Mouse (Mus musculus): Measurements from ENCODE around the gene Fkbp11. TPM values are rescaled to one million over a fixed set of nuclear protein-coding genes. Genes with fewer than 3 reads are reported as not detected.

Fkbp11 gene
- total RNA-seq, 2 experiments from 2014 or later, result 0.66 to 1.3 TPM

DNA sequence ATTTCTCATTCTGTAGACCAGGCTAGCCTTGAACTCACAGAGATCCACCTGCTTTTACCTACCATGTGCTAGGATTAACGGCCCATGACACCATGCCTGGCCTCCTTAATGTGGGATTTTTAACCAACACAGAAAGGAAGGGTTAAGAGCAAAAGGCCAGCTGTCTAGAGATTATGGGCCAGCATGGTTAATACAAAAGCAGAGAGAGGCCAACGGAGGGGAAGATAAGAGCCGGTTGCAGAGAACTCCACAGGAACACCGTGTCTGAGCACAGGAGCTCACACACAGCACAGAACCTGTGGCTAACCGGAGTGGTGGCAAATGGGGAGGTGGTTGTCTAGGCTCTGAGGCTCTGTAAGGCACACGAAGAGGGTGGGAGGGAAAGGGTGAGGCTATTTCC is 5.4 kb upstream of the Fkbp11 start:
- no peak for DNase-seq (ENCODE audit: low spot score in 2 of 2)
- H3K27ac ChIP-seq, result no peak overlapping the region
- no peak for TF ChIP-seq CTCF (conservative IDR thresholded peaks at IDR 0.05)
- no peak overlapping the region for H3K4me3 ChIP-seq

DNA sequence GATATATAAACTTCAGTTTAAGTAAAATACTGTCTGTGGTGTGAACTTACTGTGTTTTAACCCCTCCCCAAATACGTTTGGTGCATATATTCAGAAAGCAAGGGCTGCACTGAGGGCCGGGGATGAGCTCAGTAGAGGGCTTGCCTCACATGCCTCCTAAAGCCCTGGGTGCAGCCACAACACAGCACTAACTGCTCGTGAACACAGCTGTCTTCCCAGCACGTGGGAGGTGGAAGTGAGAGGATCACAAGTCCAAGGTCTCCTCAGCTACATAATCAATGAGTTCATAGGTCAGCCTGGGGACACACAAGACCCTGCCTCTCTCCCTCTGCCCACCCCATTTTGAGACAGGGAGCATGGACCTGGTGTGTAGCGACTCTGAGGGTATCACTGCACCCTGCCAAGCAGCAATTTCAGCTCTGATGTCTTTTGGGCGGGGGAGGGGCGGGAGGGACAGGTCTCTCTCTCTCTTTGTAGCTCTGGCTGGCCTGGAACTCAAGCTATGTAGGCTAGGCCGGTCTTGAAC is 4.1 kb upstream of the Fkbp11 start:
- H3K4me3 ChIP-seq, result no peak overlapping the region
- no peak for TF ChIP-seq CTCF (conservative IDR thresholded peaks at IDR 0.05)
- DNase-seq (ENCODE audit: low spot score in 2 of 2), result no peak

DNA sequence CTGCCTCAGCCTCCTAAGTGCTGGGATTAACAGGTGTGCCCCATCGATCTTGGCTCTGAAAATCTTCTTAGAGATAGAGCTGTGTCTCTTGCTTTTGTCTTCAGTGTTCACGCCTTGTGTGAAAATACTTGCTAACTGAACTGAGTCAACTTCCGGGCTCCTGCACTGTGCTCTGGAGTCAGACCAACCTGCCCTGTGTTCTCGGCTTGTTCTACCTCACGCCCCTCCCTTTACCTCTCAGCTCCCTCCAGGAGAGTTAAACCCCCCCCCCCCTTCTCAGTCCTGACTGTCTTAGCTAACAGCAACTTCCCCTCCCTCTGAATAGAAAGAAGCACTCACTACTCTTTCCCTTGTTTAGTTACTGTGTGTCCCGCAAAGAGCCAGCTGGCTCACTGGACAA is 2.8 kb upstream of the Fkbp11 start:
- Histone ChIP-seq H3K4me3 (no peak overlapping the region), H3K27ac (no peak overlapping the region)
- no peak for TF ChIP-seq CTCF (conservative IDR thresholded peaks at IDR 0.05)
- no peak for DNase-seq (ENCODE audit: low spot score in 2 of 2)

More for the DNA sequence above, 4.1 kb upstream of the Fkbp11 start:
- no peak overlapping the region for H3K27ac ChIP-seq

DNA sequence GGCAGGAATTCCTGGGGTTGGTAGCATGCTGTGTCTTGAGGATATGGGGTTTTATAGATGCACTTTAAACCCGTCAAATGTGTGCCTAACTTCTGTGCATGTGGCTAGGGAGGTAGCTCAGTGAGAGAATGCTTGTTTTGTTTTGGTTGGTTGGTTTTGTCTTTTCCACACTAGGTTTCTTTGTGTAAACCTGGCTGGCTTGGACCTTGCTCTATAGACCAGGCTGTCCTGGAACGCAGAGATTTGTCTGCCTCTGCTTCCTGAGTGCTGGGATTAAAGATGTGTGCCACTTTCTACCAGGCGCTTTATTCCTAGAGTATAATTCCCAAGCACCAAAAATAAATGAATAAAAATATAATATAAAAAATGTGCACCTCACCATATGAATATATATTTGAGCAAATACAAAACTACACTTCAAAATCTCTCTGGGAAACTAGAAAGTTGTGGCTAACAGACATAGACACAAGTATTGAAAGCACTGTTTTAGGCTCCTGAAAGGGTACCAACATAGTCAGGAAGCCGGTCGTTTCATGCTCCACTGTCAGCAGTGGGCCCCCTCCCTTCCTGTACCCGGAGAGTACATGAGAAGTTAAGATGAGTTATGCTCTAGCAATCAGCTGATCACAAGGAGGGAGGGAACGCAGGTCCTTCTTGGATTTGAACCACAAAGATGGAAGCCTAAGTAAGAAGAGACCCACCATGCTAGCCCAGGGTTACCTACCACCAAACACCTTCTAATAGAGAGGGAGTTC is 2.0 kb upstream of the Fkbp11 start:
- no peak overlapping the region for H3K27ac ChIP-seq
- DNase-seq (ENCODE audit: low spot score in 2 of 2), result no peak
- H3K4me3 ChIP-seq, result no peak overlapping the region
- TF ChIP-seq CTCF (conservative IDR thresholded peaks at IDR 0.05), result no peak

DNA sequence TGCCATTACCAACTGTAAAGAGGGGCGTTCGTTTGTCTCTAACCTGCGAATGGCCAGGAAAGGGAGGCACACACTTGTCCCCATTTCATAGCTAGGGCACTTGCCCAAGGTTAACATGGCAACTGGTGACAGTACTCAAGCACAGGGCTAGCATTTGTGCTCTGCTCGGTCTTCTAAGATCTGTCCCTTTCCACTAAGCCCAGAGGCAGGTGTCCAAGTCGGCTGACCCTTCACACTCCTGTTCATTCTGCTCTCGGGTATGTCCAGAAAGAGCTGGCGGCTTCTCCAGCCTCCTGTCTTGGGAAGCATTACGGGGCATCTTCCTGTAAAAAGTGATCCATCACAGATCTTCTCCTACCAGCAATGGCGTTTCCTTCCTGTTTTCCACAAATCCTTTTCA is 368 bp upstream of the Fkbp11 start:
- TF ChIP-seq CTCF (conservative IDR thresholded peaks at IDR 0.05), result no peak
- H3K27ac ChIP-seq, result no peak overlapping the region
- DNase-seq (ENCODE audit: low spot score in 2 of 2), result no peak
- H3K4me3 ChIP-seq, result peak overlapping the region; percentile 60

DNA sequence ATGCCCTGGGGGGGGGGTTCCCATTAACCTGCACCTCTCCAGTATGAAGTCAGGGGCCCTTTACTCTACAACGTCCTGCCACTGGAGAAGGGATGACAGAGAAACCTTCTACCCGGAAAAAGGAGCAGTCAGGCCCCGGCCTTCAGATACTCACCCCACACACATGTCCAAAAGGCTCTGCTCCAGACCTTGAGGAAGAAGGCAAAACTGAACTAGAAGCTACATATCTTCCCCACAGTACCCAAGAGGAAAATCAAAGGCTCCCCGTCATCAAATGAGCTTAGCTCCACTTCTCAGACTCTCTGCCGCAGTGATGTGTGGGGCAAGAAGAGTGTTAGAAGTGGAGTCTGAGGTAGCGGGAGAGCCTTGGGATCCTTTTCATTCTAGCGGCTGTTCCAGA is 1.3 kb downstream of the Fkbp11 start:
- no peak for TF ChIP-seq CTCF (conservative IDR thresholded peaks at IDR 0.05)
- Histone ChIP-seq H3K27ac (no peak overlapping the region), H3K4me3 (no peak overlapping the region)
- DNase-seq (ENCODE audit: low spot score in 2 of 2), result no peak

DNA sequence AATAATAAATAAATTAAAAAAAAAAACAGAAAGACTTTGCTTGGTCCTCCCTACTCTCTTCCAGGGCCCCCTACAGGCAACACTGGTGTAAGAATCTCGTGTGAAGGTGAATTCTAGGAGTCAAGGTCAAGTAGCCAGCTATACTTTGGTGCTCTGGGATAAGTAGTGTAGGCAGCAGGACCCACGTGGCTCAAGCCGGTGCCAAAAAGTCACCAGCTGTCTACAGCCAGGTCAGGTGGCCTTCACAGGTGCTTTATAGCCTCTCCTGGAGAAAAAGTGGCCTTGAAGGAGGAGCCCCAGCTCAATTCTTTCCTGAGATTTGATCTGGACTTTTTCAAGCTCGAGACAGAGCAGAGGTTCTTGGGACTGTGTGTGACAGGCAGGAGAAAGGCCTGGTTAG is 1.9 kb downstream of the Fkbp11 start:
- H3K27ac ChIP-seq, result no peak overlapping the region
- no peak overlapping the region for H3K4me3 ChIP-seq
- no peak for DNase-seq (ENCODE audit: low spot score in 2 of 2)
- peak; percentile 22; the same call in 1 of the 2 replicates for TF ChIP-seq CTCF (conservative IDR thresholded peaks at IDR 0.05)

DNA sequence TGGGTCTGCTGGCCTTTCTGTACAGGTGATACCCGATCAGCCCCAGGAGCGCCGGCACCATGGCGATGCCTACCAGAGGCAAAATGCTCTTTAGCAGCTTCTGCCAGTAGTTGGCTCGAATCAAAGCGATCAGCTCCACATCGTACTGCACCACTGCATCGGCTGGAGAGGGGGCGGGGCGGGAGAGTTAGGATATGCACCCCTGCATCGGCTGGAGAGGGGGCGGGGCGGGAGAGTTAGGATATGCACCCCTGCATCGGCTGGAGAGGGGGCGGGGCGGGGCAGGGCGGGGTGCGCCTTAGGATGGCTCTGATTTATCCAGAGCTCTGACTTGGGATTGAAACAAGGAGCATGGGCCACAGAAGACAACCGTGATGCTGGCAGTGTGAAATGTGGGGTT is 3.6 kb downstream of the Fkbp11 start:
- TF ChIP-seq CTCF (conservative IDR thresholded peaks at IDR 0.05), result no peak
- H3K4me3 ChIP-seq, result no peak overlapping the region
- no peak for DNase-seq (ENCODE audit: low spot score in 2 of 2)
- H3K27ac ChIP-seq, result no peak overlapping the region

DNA sequence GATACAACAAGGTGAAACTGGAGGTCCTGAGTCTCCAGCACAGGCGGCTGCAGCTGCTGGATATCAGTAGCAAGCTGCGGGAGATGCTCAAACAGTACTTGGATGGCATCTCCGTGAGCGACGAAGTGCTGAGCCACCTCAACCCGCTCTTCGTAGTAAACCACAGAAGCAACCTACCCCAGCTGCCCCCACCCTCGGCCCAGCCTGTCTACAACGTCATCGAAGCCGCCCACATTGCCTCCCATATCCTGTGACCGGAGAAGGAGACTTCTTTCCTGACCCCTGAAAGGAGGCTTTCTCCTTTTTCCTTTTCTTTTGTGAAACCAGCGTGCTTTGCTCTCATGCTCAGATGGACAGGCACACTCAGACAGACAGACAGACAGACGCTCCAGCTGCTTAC is 5.1 kb downstream of the Fkbp11 start:
- Histone ChIP-seq H3K4me3 (no peak overlapping the region), H3K27ac (no peak overlapping the region)

DNA sequence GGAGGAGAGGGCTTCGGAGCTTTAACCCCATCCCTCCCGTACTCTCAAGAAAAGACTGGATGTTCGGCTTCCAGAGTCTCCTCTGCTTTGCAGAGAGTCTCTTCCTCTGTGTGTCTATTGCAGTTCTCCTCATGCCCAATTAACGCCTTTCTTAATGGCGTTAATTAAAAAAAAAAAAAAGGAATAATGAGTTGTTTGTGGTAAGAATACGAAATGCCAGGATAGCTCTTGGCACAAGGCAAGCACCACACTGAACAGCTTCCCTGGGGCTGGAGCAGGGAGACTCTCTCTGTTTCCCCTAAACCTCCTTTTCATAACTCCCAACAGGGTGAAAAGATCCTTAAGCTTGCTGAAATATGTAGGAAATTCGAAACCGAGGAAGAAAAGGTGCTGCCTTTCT is 5.8 kb downstream of the Fkbp11 start:
- no peak overlapping the region for H3K4me3 ChIP-seq
- H3K27ac ChIP-seq, result no peak overlapping the region
- no peak for DNase-seq (ENCODE audit: low spot score in 2 of 2)
- no peak for TF ChIP-seq CTCF (conservative IDR thresholded peaks at IDR 0.05)

More for the DNA sequence above, 5.1 kb downstream of the Fkbp11 start:
- no peak for TF ChIP-seq CTCF (conservative IDR thresholded peaks at IDR 0.05)
- no peak for DNase-seq (ENCODE audit: low spot score in 2 of 2)

DNA sequence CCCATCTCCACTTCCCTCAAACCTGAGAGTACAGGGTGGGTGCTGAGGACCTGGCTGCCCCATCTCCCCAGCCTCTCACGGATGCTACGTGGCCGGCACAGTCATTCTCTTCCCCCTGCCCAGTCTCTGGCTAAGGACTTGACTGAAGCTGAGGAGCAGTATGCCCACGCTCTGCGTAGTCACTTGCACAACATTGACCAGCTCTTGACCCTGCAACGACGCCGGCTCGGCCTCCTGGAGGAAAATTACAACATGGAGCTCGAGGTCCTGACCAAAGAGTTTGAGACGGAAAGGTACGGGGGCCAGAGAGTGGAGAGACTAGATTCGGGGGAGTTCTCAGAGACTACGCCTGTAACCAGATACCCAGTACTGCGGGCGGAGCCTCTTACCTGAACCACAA is 10.7 kb downstream of the Fkbp11 start:
- DNase-seq (ENCODE audit: low spot score in 2 of 2), result no peak
- Histone ChIP-seq H3K4me3 (no peak overlapping the region), H3K27ac (no peak overlapping the region)
- TF ChIP-seq CTCF (conservative IDR thresholded peaks at IDR 0.05), result no peak

DNA sequence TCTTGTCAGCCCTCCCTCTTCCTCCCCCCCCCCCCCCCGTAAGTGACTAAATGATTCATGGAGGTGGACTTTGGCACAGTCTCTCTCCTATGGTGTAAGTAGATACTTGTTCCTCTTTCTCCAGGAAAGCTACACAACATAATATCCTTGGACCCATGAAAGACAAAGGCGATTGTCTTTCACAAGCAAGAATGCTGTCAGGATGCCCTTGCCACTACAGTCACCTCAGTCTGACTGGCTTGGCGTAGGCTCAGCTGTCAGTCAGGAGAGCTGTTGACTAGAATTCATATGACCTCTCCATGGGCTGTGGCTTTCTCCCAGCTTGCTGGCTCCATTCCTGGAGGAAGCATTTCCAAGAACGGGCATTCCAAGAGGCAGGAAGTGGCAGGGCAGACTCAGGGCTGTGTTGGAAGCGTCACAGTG is 13.8 kb downstream of the Fkbp11 start:
- no peak for TF ChIP-seq CTCF (conservative IDR thresholded peaks at IDR 0.05)
- DNase-seq (ENCODE audit: low spot score in 2 of 2), result no peak
- Histone ChIP-seq H3K27ac (no peak overlapping the region), H3K4me3 (no peak overlapping the region)

DNA sequence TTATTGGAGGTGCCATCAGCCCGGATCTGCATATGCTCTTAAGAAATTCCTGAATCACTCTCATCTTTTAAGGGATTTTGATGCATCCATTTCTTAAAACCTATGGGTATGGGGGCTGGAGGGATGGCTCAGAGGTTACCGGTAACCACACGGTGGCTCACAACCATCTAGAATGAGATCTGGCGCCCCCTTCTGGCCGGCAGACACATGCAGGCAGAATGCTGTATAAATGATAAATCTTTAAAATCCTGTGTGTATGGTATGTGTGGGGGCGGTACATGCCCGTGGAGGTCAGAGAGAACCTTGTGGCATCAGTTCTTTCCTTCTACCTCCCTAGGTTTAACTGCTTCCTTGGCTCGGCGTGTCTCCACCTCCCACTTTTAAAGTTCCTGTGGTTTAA is 17.6 kb downstream of the Fkbp11 start:
- DNase-seq (ENCODE audit: low spot score in 2 of 2), result peak; percentile 42 to 74
- peak overlapping the region; percentile 40; the same call in 1 of the 2 replicates for H3K27ac ChIP-seq
- no peak overlapping the region for H3K4me3 ChIP-seq
- TF ChIP-seq CTCF (conservative IDR thresholded peaks at IDR 0.05), result peak; percentile 95

DNA sequence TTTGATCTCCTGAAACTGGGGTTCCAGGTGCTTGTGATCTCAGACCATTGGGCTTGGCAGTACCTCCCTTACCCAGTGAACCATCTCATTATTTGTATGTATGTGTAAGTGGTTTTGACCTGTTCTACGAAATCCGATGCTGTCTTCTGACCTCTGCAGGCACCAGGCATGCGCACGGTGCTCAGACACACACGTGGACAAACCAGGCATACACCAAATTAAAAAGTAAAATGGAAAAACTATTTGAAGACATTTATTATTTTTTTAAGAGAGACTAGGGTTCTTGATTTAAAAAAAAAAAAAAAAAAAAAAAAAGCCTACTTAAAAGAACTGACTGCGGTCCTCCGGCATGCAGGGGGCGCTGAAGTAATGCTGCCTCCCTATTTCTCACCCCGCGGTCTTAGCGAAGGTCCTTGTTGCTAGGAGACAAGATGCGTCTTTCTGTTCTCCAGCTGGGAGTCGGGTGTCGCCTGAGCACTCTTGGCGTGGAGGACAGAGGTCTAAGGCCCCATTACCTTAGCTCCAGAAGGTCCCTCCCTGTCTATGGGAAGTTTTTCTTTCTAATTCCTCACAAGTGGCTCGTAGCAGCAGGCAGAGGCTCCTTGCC is 20.1 kb downstream of the Fkbp11 start, which contains the start of gene Ccdc65:
Ccdc65 (plus strand) TSS at position 442 of the 607 bp plus-strand sequence.
- H3K27ac ChIP-seq, result peak within 1 kb of the TSS; percentile 68
- DNase-seq (ENCODE audit: low spot score in 2 of 2), result peak; percentile 88

More for the DNA sequence above, 20.1 kb downstream of the Fkbp11 start, which contains the start of gene Ccdc65:
- H3K4me3 ChIP-seq, result peak within 1 kb of the TSS; percentile 79
- TF ChIP-seq CTCF (conservative IDR thresholded peaks at IDR 0.05), result peak; percentile 86

Measured in layer of hippocampus, adult 2 months (tissue).